Mouse (Mus musculus) MEL (cell line): Measurements from ENCODE around the gene Sec22b. TPM values are rescaled to one million over a fixed set of nuclear protein-coding genes. Genes with fewer than 3 reads are reported as not detected.

ENCODE experiments used
- DNase-seq: peaks from one replicate; pipeline ENCODE4 v3.0.0; 2011; ENCODE audit warnings: low read depth, low spot score
- H3K27ac ChIP-seq: 2 replicates; pipeline ENCODE4 v1.5.1; 2012; ENCODE audit warnings: low read depth, mild to moderate bottlenecking, control low read depth, low read length, moderate library complexity; ENCODE audit not compliant: control insufficient read depth
- H3K27me3 ChIP-seq, 2 experiments: fragments of 150-350 bp in 1 of 2; sonication (generic) in 1 of 2; 2 replicates each; pipeline ENCODE4 v1.6.1; 2012; ENCODE audit warnings: low read length in 2 of 2, mild to moderate bottlenecking in 2 of 2, improper control_type of control experiment in 1 of 2, moderate library complexity in 1 of 2; ENCODE audit not compliant: insufficient read depth in 2 of 2, control insufficient read depth in 1 of 2
- H3K36me3 ChIP-seq, 2 experiments: 2 replicates each; pipeline ENCODE4 v1.6.1; 2012 to 2014; ENCODE audit warnings: low read length in 2 of 2, improper control_type of control experiment in 1 of 2, inconsistent platforms in 1 of 2, mild to moderate bottlenecking in 1 of 2; ENCODE audit not compliant: insufficient read depth in 2 of 2, control insufficient read depth in 1 of 2
- H3K4me1 ChIP-seq, 2 experiments: fragments of 150-350 bp in 1 of 2; sonication (generic) in 1 of 2; 2 replicates each; pipeline ENCODE4 v1.6.1; 2012; ENCODE audit warnings: low read length in 2 of 2, improper control_type of control experiment in 1 of 2, mild to moderate bottlenecking in 1 of 2; ENCODE audit not compliant: insufficient read depth in 2 of 2, control insufficient read depth in 1 of 2
- H3K4me3 ChIP-seq, 2 experiments: fragments of 150-350 bp in 1 of 2; sonication (generic) in 1 of 2; 2 replicates each; pipeline ENCODE4 v1.5.1; 2012; ENCODE audit warnings: low read depth in 2 of 2, low read length in 2 of 2, mild to moderate bottlenecking in 2 of 2, moderate library complexity in 2 of 2, control low read depth in 1 of 2, improper control_type of control experiment in 1 of 2; ENCODE audit not compliant: control insufficient read depth in 1 of 2, insufficient read depth in 1 of 2
- H3K79me2 ChIP-seq: 2 replicates; pipeline ENCODE4 v1.6.1; 2012; ENCODE audit warnings: mild to moderate bottlenecking, low read length, moderate library complexity; ENCODE audit not compliant: control insufficient read depth, poor library complexity, insufficient read depth
- H3K9ac ChIP-seq: 2 replicates; pipeline ENCODE4 v1.6.1; 2012; ENCODE audit warnings: low read depth, mild to moderate bottlenecking, control low read depth, low read length, moderate library complexity; ENCODE audit not compliant: control insufficient read depth, poor library complexity, severe bottlenecking
- H3K9me3 ChIP-seq: fragments of 150-350 bp; sonication (generic); replicated peaks from 2 replicates; pipeline ENCODE4 v1.6.1; 2012; ENCODE audit warnings: mild to moderate bottlenecking, low read length, improper control_type of control experiment, moderate library complexity; ENCODE audit not compliant: insufficient read depth
- CHD1 ChIP-seq: IDR thresholded peaks from 2 replicates; pipeline ENCODE4 v1.6.1; 2012; ENCODE audit warnings: low read depth, mild to moderate bottlenecking, inconsistent platforms, low read length, improper control_type of control experiment
- E2F4 ChIP-seq: IDR thresholded peaks from 2 replicates; pipeline ENCODE4 v1.6.1; 2011; ENCODE audit warnings: low read depth, low read length, improper control_type of control experiment, borderline replicate concordance
- ELF1 ChIP-seq: IDR thresholded peaks from 2 replicates; pipeline ENCODE4 v1.6.1; 2014; ENCODE audit warnings: low read depth, mild to moderate bottlenecking, inconsistent platforms, low read length, improper control_type of control experiment, moderate library complexity
- EP300 ChIP-seq, 2 experiments: IDR thresholded peaks; 2 replicates each; pipeline ENCODE4 v1.6.1; 2011; ENCODE audit warnings: improper control_type of control experiment in 2 of 2, low read length in 2 of 2, low read depth in 1 of 2, mild to moderate bottlenecking in 1 of 2
- GABPA ChIP-seq: IDR thresholded peaks from 2 replicates; pipeline ENCODE4 v1.6.1; 2012; ENCODE audit warnings: low read depth, mild to moderate bottlenecking, inconsistent platforms, low read length, improper control_type of control experiment, moderate library complexity
- JUND ChIP-seq: IDR thresholded peaks from 2 replicates; pipeline ENCODE4 v1.6.1; 2011; ENCODE audit warnings: low read depth, mild to moderate bottlenecking, improper control_type of control experiment, low read length
- MEF2A ChIP-seq: IDR thresholded peaks from 2 replicates; pipeline ENCODE4 v1.6.1; 2014; ENCODE audit warnings: low read depth, mild to moderate bottlenecking, inconsistent platforms, low read length, improper control_type of control experiment; ENCODE audit not compliant: poor library complexity, insufficient replicate concordance, severe bottlenecking; ENCODE audit errors: extremely low read depth
- MYB ChIP-seq: IDR thresholded peaks from 2 replicates; pipeline ENCODE4 v1.6.1; 2011; ENCODE audit warnings: mild to moderate bottlenecking, low read depth, low read length, improper control_type of control experiment
- MYC ChIP-seq: IDR thresholded peaks from 2 replicates; pipeline ENCODE4 v1.6.1; 2011; ENCODE audit warnings: low read depth, mild to moderate bottlenecking, low read length, improper control_type of control experiment, moderate library complexity
- NELFE ChIP-seq: IDR thresholded peaks from 2 replicates; pipeline ENCODE4 v1.6.1; 2011; ENCODE audit warnings: low read depth, low read length, improper control_type of control experiment
- POLR2AphosphoS5 ChIP-seq: IDR thresholded peaks from 2 replicates; pipeline ENCODE4 v1.6.1; 2012; ENCODE audit warnings: low read depth, borderline replicate concordance, mild to moderate bottlenecking, inconsistent platforms, low read length, moderate library complexity, mixed read lengths
- RAD21 ChIP-seq: IDR thresholded peaks from 2 replicates; pipeline ENCODE4 v1.6.1; 2011; ENCODE audit warnings: mild to moderate bottlenecking, low read depth, low read length, improper control_type of control experiment
- RCOR1 ChIP-seq: IDR thresholded peaks from 2 replicates; pipeline ENCODE4 v1.6.1; 2012; ENCODE audit warnings: low read depth, mild to moderate bottlenecking, inconsistent platforms, low read length, improper control_type of control experiment
- TCF12 ChIP-seq: IDR thresholded peaks from 2 replicates; pipeline ENCODE4 v1.6.1; 2014; ENCODE audit warnings: low read depth, mild to moderate bottlenecking, inconsistent platforms, low read length, improper control_type of control experiment, moderate library complexity
- ZKSCAN1 ChIP-seq: IDR thresholded peaks from 2 replicates; pipeline ENCODE4 v1.6.1; 2012; ENCODE audit warnings: low read depth, mild to moderate bottlenecking, inconsistent platforms, low read length, improper control_type of control experiment, moderate library complexity
- ZNF384 ChIP-seq: IDR thresholded peaks from 2 replicates; pipeline ENCODE4 v1.6.1; 2012; ENCODE audit warnings: low read depth, mild to moderate bottlenecking, inconsistent platforms, low read length, improper control_type of control experiment
- polyA plus RNA-seq, 2 experiments: library from polyadenylated mRNA; stranded (reverse) in 1 of 2; unstranded in 1 of 2; fragments of >175 nt in 1 of 2; fragments of >200 nt in 1 of 2; gene quantifications; 2 replicates each; pipeline versions ENCODE4 v1.2.1 to v1.2.4; 2012; ENCODE audit warnings: low replicate concordance in 2 of 2, low read depth in 1 of 2; ENCODE audit not compliant: insufficient read length in 2 of 2, insufficient read depth in 1 of 2, missing spikeins in 1 of 2
- total RNA-seq: library from RNA; depleted of rRNA; stranded (reverse); fragments of 300-350 nt; gene quantifications from 2 replicates; pipeline ENCODE4 v1.2.3, GENCODE M21; 2012; rRNA removed

The Sec22b gene
- total and polyA plus RNA-seq, 3 experiments = 36.8 to 43.3 TPM; not detected in 1

DNA sequence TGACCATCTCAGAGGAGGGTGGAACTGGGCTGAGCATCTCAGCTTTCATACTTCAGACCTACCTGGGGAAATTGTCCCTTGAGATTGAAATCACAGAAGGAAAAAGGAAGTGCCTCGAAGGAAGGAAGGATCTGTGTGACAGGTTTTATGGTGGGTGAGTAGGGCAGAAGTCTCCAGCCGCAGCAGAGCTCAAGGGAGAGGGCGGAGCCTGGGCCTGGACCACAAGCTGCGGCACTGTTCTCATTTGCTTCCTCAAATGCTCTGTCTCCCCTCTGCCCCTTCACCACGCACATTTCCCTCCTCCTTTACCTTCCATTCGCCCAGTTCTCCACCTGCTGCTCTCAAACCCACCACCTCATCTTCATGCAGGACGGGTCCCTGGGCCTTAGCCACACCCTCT is 70.1 kb downstream of the Sec22b start:
- Histone ChIP-seq H3K4me3 (peak overlapping the region; percentile 9 to 39; a peak in 2 of 4 replicates), H3K27ac (no peak overlapping the region), H3K9ac (peak overlapping the region; percentile 20), H3K4me1 (peaks cover 5 to 24% of the 10 kb centered on the region in 2 experiments), H3K36me3 (peaks cover 0 to 15% of the 10 kb centered on the region in 2 experiments; a peak in 2 of 4 replicates), H3K9me3 (no peaks in the 10 kb centered on the region), H3K79me2 (no peaks in the 10 kb centered on the region)
- peak; percentile 82 for DNase-seq
- TF ChIP-seq E2F4 (no peak), TCF12 (0 out of 2 replicates have a peak, but pooled peaks have one; percentile 15)
- TF ChIP-seq, all 39 proteins: peak for 1
- no peaks in the 10 kb centered on the region for H3K27me3 ChIP-seq

DNA sequence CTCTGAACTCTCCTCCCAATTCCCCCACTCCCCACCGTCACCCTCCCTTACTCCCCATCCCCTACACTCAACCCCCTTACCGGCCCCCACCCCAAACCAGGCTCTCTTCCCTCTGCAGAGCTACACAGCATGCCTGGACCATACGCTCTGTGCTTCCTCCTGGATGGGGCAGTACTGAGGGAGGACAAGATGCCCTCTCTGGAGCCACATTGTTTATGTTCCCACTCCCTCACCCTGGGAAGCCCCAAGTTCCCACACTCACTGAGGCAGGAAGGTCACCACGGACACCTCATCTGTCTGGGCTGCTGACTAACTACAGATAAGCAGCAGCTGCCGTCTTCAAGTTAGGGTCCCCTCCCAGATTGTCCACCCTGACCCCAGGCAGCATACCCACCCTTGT is 71.2 kb downstream of the Sec22b start:
- TF ChIP-seq MEF2A = no peak
- no peak for TF ChIP-seq RCOR1
- TF ChIP-seq ELF1 = no peak
- H3K79me2 ChIP-seq = no peaks in the 10 kb centered on the region
- H3K27me3 ChIP-seq = no peaks in the 10 kb centered on the region
- peaks cover 0 to 13% of the 10 kb centered on the region in 2 experiments; a peak in 2 of 4 replicates for H3K36me3 ChIP-seq
- no peak overlapping the region for H3K9ac ChIP-seq
- no peak overlapping the region for H3K27ac ChIP-seq
- DNase-seq = no peak
- no peak overlapping the region for H3K4me3 ChIP-seq
- peaks cover 5 to 24% of the 10 kb centered on the region in 2 experiments for H3K4me1 ChIP-seq
- H3K9me3 ChIP-seq = no peaks in the 10 kb centered on the region

DNA sequence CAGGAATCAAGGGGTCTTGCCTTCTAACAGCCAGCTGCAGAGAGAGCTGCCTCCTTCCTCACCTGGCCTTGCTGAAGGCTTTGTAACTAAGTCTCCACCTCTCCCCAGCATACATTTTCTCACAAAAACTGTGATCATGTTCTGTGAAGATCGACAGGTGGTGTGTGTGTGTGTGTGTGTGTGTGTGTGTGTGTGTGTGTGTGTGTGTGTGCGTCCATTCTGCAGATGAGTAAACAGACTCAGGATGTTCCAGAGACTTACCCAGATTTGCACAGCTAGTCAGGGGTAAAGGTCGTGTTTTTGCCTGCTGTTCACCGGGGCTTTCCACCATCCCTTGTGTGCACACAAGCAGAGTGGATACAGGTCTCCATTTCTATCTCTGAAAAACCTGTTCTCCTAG is 71.7 kb downstream of the Sec22b start:
- H3K27me3 ChIP-seq = no peaks in the 10 kb centered on the region
- TF ChIP-seq EP300 (IDR thresholded peaks at IDR 0.05; ENCODE audit: low read depth in 1 of 2, low read length in 2 of 2) (no peak), RAD21 (no peak), GABPA (no peak), MYB (no peak), POLR2AphosphoS5 (no peak), ZNF384 (no peak), CHD1 (no peak), ZKSCAN1 (no peak), MYC (no peak), JUND (no peak), NELFE (no peak)
- peaks cover 0 to 12% of the 10 kb centered on the region in 2 experiments; a peak in 2 of 4 replicates for H3K36me3 ChIP-seq
- H3K4me1 ChIP-seq = peaks cover 5 to 21% of the 10 kb centered on the region in 2 experiments
- no peak for DNase-seq
- no peak overlapping the region for H3K27ac ChIP-seq
- H3K4me3 ChIP-seq = no peak overlapping the region
- no peaks in the 10 kb centered on the region for H3K9me3 ChIP-seq
- H3K9ac ChIP-seq = no peak overlapping the region
- no peaks in the 10 kb centered on the region for H3K79me2 ChIP-seq

Other genes starting within 250 kb of the Sec22b start
- 2.5 and 3.3 TPM in 2 replicates for gene Prkab2, start 243.0 kb upstream of the Sec22b start, total RNA-seq
- 1 to 10 TPM in 1 of 2 experiments, not detected in 1; 7.0 TPM for gene Prkab2, start 243.0 kb upstream of the Sec22b start, polyA plus RNA-seq
- not detected in 2 replicates for gene Gm17651, start 226.5 kb upstream of the Sec22b start, total RNA-seq
- not detected for gene Gm17651, start 226.5 kb upstream of the Sec22b start, polyA plus RNA-seq
- gene Pde4dip, start 12.5 kb upstream of the Sec22b start, total RNA-seq = 52.4 and 53.3 TPM in 2 replicates
- 10 to 100 TPM in 1 of 2 experiments, not detected in 1; 47.6 TPM for gene Pde4dip, start 12.5 kb upstream of the Sec22b start, polyA plus RNA-seq
- 16.6 and 22.7 TPM in 2 replicates for gene Notch2, start 112.3 kb downstream of the Sec22b start, total RNA-seq
- gene Notch2, start 112.3 kb downstream of the Sec22b start, polyA plus RNA-seq = 10 to 100 TPM; 16.2 to 36.6 TPM